Mouse (Mus musculus) embryonic facial prominence, embryonic 12.5 days (tissue): ENCODE data around the gene Eml4. TPM values are rescaled to one million over a fixed set of nuclear protein-coding genes. Genes with fewer than 3 reads are reported as not detected.

Experiments
- ATAC-seq: fragments of 200-750 bp; cut with Nextera tagmentation; 2 replicates; pipeline ENCODE4 v1.8.0; 2017; ENCODE audit not compliant: insufficient number of reproducible peaks, insufficient read depth, low FRiP score, low TSS enrichment
- H3K27ac ChIP-seq: fragments of 300-500 bp; sonication (generic); 2 replicates; pipeline ENCODE4 v1.5.1; 2016; ENCODE audit warnings: mild to moderate bottlenecking
- H3K27me3 ChIP-seq: fragments of 300-500 bp; sonication (generic); 2 replicates; pipeline ENCODE4 v1.6.1; 2016; ENCODE audit warnings: mild to moderate bottlenecking, moderate library complexity
- H3K36me3 ChIP-seq: fragments of 300-500 bp; sonication (generic); 2 replicates; pipeline ENCODE4 v1.6.1; 2016; ENCODE audit warnings: mild to moderate bottlenecking
- H3K4me1 ChIP-seq: fragments of 300-500 bp; sonication (generic); 2 replicates; pipeline ENCODE4 v1.6.1; 2016
- H3K4me2 ChIP-seq: fragments of 300-500 bp; sonication (generic); replicated peaks from 2 replicates; pipeline ENCODE4 v1.6.1; 2016; ENCODE audit warnings: mild to moderate bottlenecking, moderate library complexity
- H3K4me3 ChIP-seq: fragments of 300-500 bp; sonication (generic); 2 replicates; pipeline ENCODE4 v1.5.1; 2016; ENCODE audit warnings: mild to moderate bottlenecking
- H3K9ac ChIP-seq: fragments of 300-500 bp; sonication (generic); 2 replicates; pipeline ENCODE4 v1.6.1; 2016; ENCODE audit warnings: mild to moderate bottlenecking, moderate library complexity
- H3K9me3 ChIP-seq: fragments of 300-500 bp; sonication (generic); 2 replicates; pipeline ENCODE4 v1.6.1; 2016; ENCODE audit warnings: mild to moderate bottlenecking, moderate library complexity
- WGBS: fragments of 180-500 bp; shearing (Covaris S2); methylation state at CpG from one replicate; pipeline ENCODE4 v1.1.7; 2016; 5-methylcytosine and 5-hydroxymethylcytosine counted together
- polyA plus RNA-seq: library from polyadenylated mRNA; unstranded; fragments of >200 nt; fragmentation: Nextera tagmentation; extraction: Ambion mirVana; gene quantifications from 2 replicates; pipeline ENCODE4 v1.2.1, GENCODE M21; 2016

The Eml4 gene
- polyA plus RNA-seq, 1 experiment from 2014 or later: 66.7 TPM

- Histone ChIP-seq H3K4me2 (no peak overlapping the region), H3K4me3 (no peak overlapping the region), H3K27ac (peak overlapping the region; percentile 67), H3K4me1 (peaks cover 18% of the 10 kb centered on the region; the same call in 1 of the 2 replicates), H3K36me3 (no peaks in the 10 kb centered on the region), H3K9me3 (no peaks in the 10 kb centered on the region), H3K27me3 (no peaks in the 10 kb centered on the region), H3K9ac (no peak overlapping the region)
- ATAC-seq: no peak
- 25% methylated on average over 6 of the region's 6 CpGs for WGBS
Measured at GRCm38 (mm10) chr17:83397571-83398100, 46.9 kb downstream of the Eml4 start.

- Histone ChIP-seq H3K4me1 (peaks cover 18% of the 10 kb centered on the region; the same call in 1 of the 2 replicates), H3K9ac (no peak overlapping the region), H3K27ac (no peak overlapping the region), H3K27me3 (no peaks in the 10 kb centered on the region), H3K4me2 (no peak overlapping the region), H3K4me3 (no peak overlapping the region), H3K9me3 (no peaks in the 10 kb centered on the region), H3K36me3 (peaks cover 3% of the 10 kb centered on the region; the same call in 1 of the 2 replicates)
- WGBS: 91% methylated on average over 1 of the region's 1 CpGs
- no peak for ATAC-seq
Measured at GRCm38 (mm10) chr17:83398756-83399155, 48.0 kb downstream of the Eml4 start.

GRCm38 (mm10) chr17:83430607-83431006 lies 79.9 kb downstream of the Eml4 start:
- no peak for ATAC-seq
- peaks cover 14% of the 10 kb centered on the region; the same call in 1 of the 2 replicates for H3K36me3 ChIP-seq
- H3K4me1 ChIP-seq: no peaks in the 10 kb centered on the region
- WGBS: 83% methylated on average over 4 of the region's 4 CpGs
- H3K9me3 ChIP-seq: no peaks in the 10 kb centered on the region
- H3K4me2 ChIP-seq: no peak overlapping the region
- no peak overlapping the region for H3K27ac ChIP-seq
- H3K9ac ChIP-seq: no peak overlapping the region
- no peaks in the 10 kb centered on the region for H3K27me3 ChIP-seq
- H3K4me3 ChIP-seq: no peak overlapping the region

GRCm38 (mm10) chr17:83443406-83443805 lies 92.7 kb downstream of the Eml4 start:
- no peak overlapping the region for H3K4me3 ChIP-seq
- no peaks in the 10 kb centered on the region for H3K4me1 ChIP-seq
- no peaks in the 10 kb centered on the region for H3K27me3 ChIP-seq
- H3K4me2 ChIP-seq: no peak overlapping the region
- H3K36me3 ChIP-seq: peaks cover 29% of the 10 kb centered on the region
- no peaks in the 10 kb centered on the region for H3K9me3 ChIP-seq
- WGBS: 80% methylated on average over 4 of the region's 4 CpGs
- no peak overlapping the region for H3K27ac ChIP-seq
- ATAC-seq: no peak
- H3K9ac ChIP-seq: no peak overlapping the region

GRCm38 (mm10) chr17:83449583-83449982 lies 98.9 kb downstream of the Eml4 start:
- H3K9ac ChIP-seq: no peak overlapping the region
- no peak for ATAC-seq
- H3K36me3 ChIP-seq: peaks cover 50% of the 10 kb centered on the region
- no peak overlapping the region for H3K27ac ChIP-seq
- H3K27me3 ChIP-seq: no peaks in the 10 kb centered on the region
- no peak overlapping the region for H3K4me2 ChIP-seq
- H3K9me3 ChIP-seq: no peaks in the 10 kb centered on the region
- WGBS: 86% methylated on average over 2 of the region's 2 CpGs
- no peak overlapping the region for H3K4me3 ChIP-seq
- no peaks in the 10 kb centered on the region for H3K4me1 ChIP-seq

GRCm38 (mm10) chr17:83451367-83451766 lies 100.6 kb downstream of the Eml4 start:
- WGBS: 93% methylated on average over 8 of the region's 8 CpGs
- ATAC-seq: no peak
- no peak overlapping the region for H3K4me3 ChIP-seq
- H3K27ac ChIP-seq: no peak overlapping the region
- no peak overlapping the region for H3K9ac ChIP-seq
- H3K4me2 ChIP-seq: no peak overlapping the region
- no peaks in the 10 kb centered on the region for H3K9me3 ChIP-seq
- peaks cover 63% of the 10 kb centered on the region for H3K36me3 ChIP-seq
- no peaks in the 10 kb centered on the region for H3K4me1 ChIP-seq
- no peaks in the 10 kb centered on the region for H3K27me3 ChIP-seq

GRCm38 (mm10) chr17:83451796-83452195 lies 101.1 kb downstream of the Eml4 start:
- H3K36me3 ChIP-seq: peaks cover 65% of the 10 kb centered on the region
- no peak overlapping the region for H3K4me2 ChIP-seq
- no peaks in the 10 kb centered on the region for H3K4me1 ChIP-seq
- H3K9me3 ChIP-seq: no peaks in the 10 kb centered on the region
- no peak overlapping the region for H3K27ac ChIP-seq
- no peak overlapping the region for H3K9ac ChIP-seq
- ATAC-seq: no peak
- 96% methylated on average over 3 of the region's 3 CpGs for WGBS
- H3K27me3 ChIP-seq: no peaks in the 10 kb centered on the region
- H3K4me3 ChIP-seq: no peak overlapping the region

GRCm38 (mm10) chr17:83452451-83452850 lies 101.7 kb downstream of the Eml4 start:
- H3K4me3 ChIP-seq: no peak overlapping the region
- H3K9me3 ChIP-seq: no peaks in the 10 kb centered on the region
- peaks cover 72% of the 10 kb centered on the region for H3K36me3 ChIP-seq
- no peak overlapping the region for H3K27ac ChIP-seq
- no peaks in the 10 kb centered on the region for H3K4me1 ChIP-seq
- no peak overlapping the region for H3K9ac ChIP-seq
- no peak overlapping the region for H3K4me2 ChIP-seq
- WGBS: 94% methylated on average over 8 of the region's 8 CpGs
- ATAC-seq: no peak
- H3K27me3 ChIP-seq: no peaks in the 10 kb centered on the region

GRCm38 (mm10) chr17:83453587-83453986 lies 102.9 kb downstream of the Eml4 start:
- ATAC-seq: no peak
- Histone ChIP-seq H3K27me3 (no peaks in the 10 kb centered on the region), H3K36me3 (peaks cover 81% of the 10 kb centered on the region), H3K4me3 (no peak overlapping the region), H3K9me3 (no peaks in the 10 kb centered on the region), H3K9ac (no peak overlapping the region), H3K4me2 (no peak overlapping the region), H3K4me1 (no peaks in the 10 kb centered on the region), H3K27ac (no peak overlapping the region)
- 91% methylated on average over 5 of the region's 5 CpGs for WGBS

GRCm38 (mm10) chr17:83457271-83457670 lies 106.5 kb downstream of the Eml4 start:
- Histone ChIP-seq H3K36me3 (peaks cover 72% of the 10 kb centered on the region), H3K4me2 (no peak overlapping the region), H3K27me3 (no peaks in the 10 kb centered on the region), H3K4me3 (no peak overlapping the region), H3K9me3 (no peaks in the 10 kb centered on the region), H3K9ac (no peak overlapping the region), H3K4me1 (no peaks in the 10 kb centered on the region), H3K27ac (no peak overlapping the region)
- WGBS: 93% methylated on average over 1 of the region's 1 CpGs
- ATAC-seq: no peak

GRCm38 (mm10) chr17:83465969-83466368 lies 115.2 kb downstream of the Eml4 start:
- Histone ChIP-seq H3K4me2 (no peak overlapping the region), H3K4me1 (no peaks in the 10 kb centered on the region), H3K27ac (no peak overlapping the region), H3K36me3 (peaks cover 52% of the 10 kb centered on the region), H3K27me3 (no peaks in the 10 kb centered on the region), H3K4me3 (no peak overlapping the region), H3K9ac (no peak overlapping the region), H3K9me3 (no peaks in the 10 kb centered on the region)
- no peak for ATAC-seq
- WGBS: 90% methylated on average over 5 of the region's 5 CpGs

GRCm38 (mm10) chr17:83466697-83467251 lies 116.0 kb downstream of the Eml4 start:
- H3K4me1 ChIP-seq: no peaks in the 10 kb centered on the region
- H3K4me3 ChIP-seq: no peak overlapping the region
- ATAC-seq: no peak
- no peaks in the 10 kb centered on the region for H3K27me3 ChIP-seq
- H3K36me3 ChIP-seq: peaks cover 56% of the 10 kb centered on the region
- no peaks in the 10 kb centered on the region for H3K9me3 ChIP-seq
- 71% methylated on average over 6 of the region's 6 CpGs for whole genome bisulfite sequencing
- no peak overlapping the region for H3K4me2 ChIP-seq
- H3K9ac ChIP-seq: no peak overlapping the region
- H3K27ac ChIP-seq: no peak overlapping the region
